Mouse (Mus musculus) left cerebral cortex, adult 8-10 months (tissue): ENCODE measurements around the gene Kif13a. TPM values are rescaled to one million over a fixed set of nuclear protein-coding genes. Genes with fewer than 3 reads are reported as not detected.
A peak's percentile ranks its signal among the peaks of the same experiment; 100 is the strongest.

ENCODE experiments used
- DNase-seq, 2 experiments: peaks; one replicate each; pipeline ENCODE4 v3.0.0; 2022; ENCODE audit warnings: low spot score in 2 of 2
- total RNA-seq, 4 experiments: library from RNA; stranded (reverse); gene quantifications; 2 replicates each; pipeline ENCODE4 v1.2.4; 2022

The Kif13a gene
- 10 to 100 TPM; 25.6 to 27.6 (median 26.7) TPM for total RNA-seq

DNA sequence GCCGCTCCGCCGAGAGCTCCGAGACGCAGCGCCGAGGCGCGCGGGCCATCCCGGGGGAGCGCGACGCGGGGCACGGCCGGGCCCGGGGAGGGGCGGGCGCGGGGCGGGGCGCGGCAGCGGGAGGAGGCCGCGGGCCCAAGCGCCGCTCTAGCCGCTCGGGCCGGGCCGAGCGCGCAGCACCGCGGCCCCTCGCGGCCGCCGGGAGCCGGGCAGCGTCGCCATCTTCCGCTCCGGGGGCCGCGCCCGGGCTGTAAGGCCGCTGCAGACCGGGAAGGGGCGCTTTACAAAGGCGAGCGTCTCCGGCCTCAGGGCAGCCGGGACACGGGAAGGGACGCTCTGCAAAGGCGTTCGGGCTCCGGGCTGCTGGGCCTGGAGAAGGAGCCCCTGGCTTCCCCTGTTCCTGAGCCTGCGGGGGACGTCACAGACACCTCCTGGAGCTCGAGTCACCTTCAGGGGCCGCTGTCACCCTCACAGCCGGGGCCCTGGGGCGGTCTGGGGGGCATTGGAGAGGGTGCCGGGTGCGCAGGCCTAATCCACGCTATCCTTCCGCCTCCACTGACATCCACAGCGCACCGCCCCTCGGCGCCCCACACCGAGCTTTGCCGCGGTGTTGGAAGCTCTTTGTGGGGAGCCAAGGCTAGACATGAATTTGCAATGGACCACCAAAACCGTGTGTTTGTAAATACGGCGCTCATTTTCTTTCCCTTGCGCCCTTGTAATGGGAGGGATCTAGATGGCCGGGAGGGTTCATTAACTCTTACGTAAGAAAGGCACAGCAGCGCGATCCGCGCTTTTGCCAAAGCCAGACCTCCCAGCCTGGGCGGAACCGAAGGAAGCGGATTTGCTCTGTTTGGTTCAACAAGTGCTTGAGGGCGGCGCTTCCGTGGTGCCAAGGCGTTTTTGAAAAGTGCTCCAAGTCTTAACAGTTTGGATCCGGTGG, at the start of gene Kif13a:
Kif13a (minus strand) TSS at position 149 of the 940 bp plus-strand sequence.
- DNase-seq, result peak; percentile 82 to 92

DNA sequence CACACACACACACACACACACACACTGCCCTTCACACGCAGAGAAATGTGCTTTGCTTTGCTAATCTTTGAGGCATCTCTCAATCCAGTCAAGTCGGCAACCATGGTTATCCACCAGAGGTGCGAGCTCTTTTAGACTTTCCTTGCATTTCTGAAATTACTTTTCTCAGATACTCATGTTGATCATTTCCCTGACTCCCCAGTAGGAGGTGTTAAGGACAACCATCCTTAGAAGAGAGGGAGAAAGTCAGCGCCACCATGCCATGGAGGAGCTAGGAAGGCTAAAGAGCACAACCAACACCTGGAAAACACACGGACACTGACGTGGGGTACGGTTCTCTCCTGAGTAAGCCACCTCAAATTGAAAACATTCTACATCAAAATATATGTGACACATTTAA, 46.9 kb upstream of the Kif13a start:
- DNase-seq, result no peak

DNA sequence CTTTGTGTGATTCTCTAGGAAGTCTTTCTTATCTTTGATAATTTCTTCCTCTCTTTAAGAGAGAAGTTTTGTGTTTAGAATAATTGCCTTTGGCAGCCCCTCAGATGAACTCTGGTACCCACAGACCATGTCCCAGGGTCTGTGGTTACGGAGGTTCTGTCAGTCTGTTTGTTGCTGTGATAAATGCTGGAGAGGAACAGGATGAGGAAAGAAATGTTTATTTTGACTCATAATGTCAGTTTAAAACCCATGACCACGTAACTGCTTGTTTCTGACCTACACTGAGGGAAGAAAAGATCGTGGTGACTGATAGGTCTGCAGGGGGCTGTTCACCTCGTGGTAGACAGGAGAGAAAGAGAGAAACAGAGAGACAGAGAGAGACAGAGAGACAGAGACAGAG, 46.3 kb upstream of the Kif13a start:
- DNase-seq, result no peak

DNA sequence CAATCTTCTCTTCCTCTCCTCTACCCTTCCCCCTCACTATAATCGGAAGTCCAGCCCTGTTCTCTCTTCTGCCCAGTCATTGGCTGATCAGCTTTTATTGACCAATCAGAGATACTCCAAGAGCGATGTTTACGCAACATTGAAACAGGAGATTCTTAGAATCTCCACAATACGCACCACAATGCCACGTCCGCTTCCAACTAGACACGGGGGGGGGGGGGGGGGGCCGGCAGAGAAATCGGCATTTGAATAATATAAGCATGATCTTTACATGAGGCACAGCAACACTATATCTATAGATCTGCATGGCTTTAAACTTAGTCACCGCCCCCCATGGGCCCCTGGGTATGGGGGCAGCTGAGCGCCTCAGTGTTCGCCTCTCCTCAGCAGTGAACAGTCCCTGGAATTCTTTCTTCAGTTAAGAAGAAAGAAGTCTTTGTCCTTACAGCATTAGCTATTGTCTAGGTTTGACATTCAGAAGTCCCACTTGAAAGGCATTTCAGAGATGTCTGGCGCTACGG, 45.4 kb upstream of the Kif13a start:
- DNase-seq, result no peak

DNA sequence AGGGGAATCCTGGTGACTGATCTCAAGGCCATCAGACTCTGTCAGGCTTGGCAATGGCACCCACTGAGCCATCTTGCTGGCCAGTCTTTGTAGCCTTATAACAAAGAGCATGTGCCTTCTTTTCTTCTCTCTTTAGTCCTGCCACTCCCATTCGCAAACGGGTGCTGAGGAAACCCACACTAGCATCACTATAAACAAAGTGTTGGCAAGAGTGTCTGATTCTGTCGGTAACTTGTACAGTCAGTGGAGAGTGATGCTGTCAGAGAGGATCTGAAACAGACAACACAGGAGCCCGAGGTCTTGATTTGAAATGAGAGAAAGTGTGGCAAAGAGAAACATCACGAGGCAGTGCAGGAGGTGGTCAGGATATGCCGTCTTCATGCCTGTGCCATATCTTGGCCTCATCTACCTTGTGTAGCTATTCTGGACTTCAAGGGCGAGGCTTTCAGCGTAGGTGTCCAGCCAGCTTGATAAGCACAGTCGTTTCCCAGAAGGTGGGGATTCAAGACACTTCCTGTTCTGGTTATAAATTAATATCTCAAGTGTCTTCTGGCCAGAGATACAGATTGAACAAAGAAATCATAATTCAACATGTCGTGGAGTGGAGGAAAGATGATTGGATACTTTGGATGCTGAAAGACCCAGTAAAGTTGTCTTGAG, 40.7 kb upstream of the Kif13a start:
- no peak for DNase-seq

DNA sequence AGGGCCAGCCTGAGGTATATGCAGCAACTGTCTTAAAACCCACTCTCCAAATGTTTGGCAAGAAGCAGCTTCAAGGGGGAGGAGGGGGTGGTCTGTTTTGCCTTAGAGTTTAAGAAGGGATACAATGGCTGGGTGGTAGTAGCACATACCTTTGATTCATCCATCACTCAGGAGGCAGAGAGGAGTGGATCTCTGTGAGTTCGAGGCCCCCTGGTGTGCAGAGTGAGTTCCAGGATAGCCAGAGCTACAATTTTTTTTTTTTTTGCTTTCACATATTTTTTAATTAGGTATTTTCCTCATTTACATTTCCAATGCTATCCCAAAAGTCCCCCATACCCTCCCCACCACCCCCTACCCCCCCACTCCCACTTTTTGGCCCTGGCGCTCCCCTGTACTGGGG, 39.0 kb upstream of the Kif13a start:
- no peak for DNase-seq

DNA sequence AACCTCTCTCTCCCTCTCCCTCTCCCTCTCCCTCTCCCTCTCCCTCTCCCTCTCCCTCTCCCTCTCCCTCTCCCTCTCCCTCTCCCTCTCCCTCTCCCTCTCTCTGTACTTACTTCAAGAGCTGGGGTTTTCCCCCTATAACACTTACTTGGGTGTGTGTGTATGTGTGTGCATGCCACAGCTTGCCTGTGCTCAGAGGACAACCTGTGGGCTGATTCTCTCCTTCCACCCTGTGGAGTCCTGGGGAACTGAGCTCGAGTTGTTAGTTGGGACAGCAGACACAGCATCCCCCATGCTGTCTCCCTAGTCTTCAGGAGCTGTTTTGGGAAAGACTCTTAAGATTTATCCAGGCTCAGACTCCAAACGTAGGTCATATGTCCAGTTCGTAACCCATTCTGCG, 37.6 kb upstream of the Kif13a start:
- DNase-seq, result no peak

DNA sequence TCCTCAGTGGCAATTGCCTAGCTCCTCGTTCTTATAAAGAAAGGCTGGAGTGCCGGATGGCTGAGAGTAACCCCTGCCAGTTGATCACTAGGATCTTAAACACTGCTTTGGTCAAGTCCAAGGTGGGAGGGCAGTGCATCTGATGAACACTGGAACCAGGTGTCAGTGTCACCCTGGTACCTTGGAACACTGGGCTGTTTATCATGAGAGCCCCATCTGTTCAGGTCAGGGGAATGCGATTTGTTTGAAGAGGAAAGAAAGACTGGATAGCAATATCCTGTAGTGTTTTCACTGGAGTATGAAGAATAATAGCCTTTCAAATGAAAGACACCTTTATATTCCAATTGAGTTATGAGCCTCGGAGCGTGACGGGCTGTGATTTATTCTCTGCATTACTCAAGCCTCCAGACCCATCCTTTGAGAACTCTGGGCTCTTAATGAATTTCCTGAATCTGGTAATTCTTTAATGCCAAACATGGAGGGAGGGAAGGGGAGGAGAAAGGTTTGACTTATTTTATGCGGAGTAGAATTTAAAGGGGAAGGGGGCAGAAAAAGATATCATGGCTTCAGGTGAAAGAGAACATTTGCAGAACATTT, 31.3 kb upstream of the Kif13a start:
- DNase-seq, result no peak

DNA sequence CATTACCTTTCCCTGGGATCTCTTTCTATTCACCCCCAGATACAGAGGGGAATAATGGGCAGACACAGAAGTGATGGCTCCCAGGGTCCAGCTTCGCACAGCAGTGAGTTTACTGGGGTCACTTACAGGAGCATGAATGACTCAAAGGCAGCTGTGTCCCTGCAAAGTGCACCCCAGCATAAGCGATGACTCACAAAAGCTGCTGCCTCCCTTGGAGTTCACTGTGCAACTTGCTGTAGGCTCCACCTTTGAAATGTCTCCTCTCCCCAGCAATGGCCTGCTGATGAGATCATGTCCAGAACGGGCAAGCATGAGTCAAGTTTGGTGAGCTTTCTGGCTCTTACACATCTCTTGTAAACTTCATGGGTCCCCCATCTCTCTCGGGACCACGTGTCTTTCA, 29.5 kb upstream of the Kif13a start:
- no peak for DNase-seq

DNA sequence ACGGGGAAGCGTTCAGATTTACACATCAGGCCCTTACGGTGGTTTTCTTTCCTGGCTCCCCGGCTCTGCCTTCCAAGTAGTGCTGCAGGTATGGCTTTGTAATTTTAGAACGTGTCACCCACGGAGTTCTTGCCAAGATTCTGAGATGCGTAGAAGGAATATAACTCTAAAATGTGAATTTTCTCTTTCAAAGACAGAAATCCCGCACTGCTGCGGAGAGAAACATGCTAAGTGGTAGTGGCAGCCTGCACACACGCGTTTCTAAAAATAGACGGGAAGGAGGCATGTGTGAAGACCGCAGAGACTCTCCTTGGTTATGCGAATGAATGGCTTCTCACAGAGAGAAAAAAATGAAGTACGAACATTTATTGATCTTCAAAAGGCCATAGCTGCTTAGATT, 21.5 kb upstream of the Kif13a start:
- no peak for DNase-seq

DNA sequence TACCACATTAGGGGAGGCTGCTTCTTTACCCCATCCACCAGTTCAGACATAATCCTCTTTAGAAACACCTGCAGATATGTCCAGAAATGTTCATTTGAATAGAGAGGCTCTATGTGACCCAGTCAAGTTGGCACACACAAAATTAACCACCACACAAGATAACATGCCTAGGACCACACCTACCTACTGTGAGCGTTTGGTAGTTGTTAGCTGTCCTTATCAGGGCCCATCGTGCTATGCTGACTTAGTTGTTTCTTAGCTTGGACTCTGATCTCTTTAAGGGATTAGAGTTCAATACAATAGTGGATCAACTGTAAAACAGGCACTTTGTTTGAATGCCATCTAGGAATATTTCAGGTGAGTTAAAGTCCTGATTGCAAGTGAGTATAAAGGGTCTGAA, 20.1 kb upstream of the Kif13a start:
- DNase-seq, result no peak

DNA sequence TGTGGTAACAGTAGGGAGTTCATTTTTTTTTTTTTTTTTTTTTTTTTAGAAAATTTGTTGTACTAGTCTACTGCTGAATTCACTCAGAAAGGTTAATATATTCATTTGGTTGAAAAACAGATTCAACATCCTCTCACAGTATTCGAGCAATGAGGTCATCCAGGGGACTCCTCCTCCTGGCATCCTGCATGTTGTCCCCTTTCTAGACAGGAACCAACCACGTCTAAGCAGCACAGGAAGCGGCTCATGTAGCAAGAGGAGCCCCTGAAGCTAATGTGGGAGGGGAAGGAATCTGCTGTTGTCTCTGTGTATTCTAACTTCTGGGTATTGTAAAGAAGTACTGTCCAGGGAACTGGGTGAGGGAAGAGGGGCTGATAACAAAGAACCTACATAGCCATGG, 18.4 kb upstream of the Kif13a start:
- DNase-seq, result no peak

DNA sequence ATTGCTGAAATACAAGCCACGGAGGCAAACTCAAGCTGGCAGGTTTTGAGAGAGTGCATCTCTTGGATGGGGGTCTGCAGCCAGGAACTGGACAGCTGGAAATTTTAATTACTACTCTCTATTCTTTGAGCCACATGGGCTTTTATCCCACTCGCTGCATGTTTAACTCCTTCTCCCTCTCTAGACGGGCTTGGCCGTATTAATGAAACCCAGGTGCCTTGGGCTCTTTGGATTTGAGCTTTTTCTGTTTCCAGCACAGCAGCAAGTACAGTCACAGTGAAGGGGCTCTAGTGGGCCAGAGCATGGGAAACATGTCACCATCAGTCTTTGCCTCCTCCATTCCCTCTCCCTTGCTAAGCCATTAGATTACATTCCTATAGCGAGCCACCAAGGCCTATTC, 16.4 kb upstream of the Kif13a start:
- no peak for DNase-seq

DNA sequence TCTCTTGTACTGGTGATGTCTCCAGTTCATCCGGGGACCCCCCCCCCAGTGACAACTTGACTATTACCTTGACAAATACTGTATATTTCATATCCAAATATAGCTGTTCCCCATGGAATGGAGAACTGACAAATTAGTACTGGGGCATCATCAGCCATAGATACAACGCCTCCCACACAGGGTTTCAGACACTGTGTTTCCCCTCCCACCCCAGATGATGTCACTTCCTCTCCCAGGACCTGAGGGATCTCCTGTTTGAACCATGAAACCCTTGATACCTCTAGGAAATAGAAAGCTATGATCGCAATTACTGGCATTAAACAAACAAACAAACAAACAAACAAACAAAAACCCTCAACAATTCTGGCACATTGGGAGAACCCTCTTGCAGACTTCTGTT, 15.6 kb upstream of the Kif13a start:
- no peak for DNase-seq

DNA sequence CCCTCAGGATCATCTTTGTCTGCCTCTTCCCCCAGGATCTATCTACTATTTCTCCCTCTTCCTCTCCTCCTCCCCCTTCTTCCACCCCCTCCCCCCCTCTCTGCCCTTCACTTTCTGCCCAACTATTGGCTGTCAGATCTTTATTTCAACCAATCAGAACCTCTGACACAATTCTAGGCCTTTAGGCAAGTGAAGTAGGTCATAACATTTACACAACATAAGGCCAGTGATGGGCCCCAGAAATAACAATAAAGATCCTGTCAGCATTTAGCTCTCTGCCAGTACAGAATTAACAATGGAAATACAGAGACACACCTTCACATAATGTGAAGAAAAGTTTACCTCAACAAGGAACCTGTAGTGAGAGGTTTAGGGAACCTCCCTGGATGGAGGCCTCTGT, 13.6 kb upstream of the Kif13a start:
- DNase-seq, result no peak

DNA sequence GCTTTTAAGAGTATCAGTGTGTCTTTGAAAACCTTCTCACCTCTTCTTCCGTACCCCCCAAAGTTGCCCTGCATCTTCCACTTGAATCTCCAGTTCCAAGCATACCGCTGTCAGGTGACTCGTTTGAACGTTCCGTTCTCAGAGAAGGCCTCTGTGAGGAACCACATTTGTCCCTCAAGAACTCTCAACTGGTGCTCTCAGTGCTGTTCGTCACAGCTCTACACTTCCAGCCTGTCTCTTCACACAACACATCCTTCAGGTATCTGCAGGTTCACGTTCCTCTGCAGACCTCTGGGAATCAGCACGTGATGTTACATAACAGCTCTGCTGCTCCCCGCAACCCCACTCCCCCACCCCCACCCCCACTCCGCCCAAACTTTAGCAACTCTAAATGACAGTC, 4.4 kb upstream of the Kif13a start:
- no peak for DNase-seq

DNA sequence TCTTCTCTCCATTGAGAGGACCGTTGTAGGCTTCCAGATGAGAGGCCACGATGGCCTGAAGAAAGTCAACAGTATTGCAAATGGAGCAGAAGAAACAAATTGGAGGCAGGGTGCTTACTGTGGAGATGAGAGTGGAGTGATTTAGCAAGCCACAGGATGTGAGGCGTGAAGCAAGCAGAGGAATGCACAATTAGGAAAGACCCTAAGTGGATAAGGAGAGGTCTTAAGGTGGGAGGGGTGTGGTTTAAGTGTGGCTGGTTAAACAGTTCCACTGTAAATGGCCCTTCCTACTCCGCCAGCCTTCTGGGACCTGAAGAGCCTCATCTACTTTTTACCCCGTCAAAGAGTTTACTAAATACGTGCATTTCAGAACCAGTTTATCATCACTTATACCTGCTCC, 3.2 kb upstream of the Kif13a start:
- no peak for DNase-seq

DNA sequence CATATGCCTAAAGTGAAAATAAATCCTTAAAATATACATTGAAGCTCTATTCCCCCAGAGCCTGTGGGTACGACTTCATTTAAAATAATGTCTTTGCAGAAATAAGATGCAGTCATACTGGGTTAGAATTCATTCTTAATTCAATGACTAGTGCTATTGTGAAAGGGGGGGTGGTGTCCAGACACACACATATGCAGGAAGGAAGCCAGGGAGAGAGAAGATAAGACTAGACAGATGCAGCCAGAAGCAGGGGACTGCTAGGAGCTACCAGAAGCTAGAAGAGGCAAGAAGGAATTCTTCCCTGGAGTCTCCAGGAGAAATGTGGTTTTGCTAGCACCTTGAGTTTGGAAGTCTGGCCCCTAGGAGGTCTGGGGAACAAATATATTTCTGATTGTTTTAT, 2.4 kb upstream of the Kif13a start:
- DNase-seq, result no peak

DNA sequence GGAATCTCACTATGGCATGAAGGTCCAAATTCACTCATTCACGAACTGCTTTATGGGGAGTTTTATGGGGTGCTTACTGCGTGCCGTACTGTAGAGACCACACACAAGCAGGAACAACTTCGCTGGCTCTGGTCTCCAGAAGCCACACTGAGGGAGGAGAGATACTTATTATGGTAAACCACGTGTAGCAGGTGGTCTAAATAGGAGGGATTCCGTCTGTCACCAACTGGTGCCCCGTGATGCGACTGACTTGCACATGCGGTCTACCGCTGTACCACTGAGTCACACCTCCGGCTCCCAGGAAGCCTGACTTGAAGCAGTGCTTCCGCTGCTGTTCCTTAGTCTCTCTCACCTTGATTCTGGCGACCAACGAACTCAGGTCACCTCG, 986 bp upstream of the Kif13a start:
- DNase-seq, result no peak

DNA sequence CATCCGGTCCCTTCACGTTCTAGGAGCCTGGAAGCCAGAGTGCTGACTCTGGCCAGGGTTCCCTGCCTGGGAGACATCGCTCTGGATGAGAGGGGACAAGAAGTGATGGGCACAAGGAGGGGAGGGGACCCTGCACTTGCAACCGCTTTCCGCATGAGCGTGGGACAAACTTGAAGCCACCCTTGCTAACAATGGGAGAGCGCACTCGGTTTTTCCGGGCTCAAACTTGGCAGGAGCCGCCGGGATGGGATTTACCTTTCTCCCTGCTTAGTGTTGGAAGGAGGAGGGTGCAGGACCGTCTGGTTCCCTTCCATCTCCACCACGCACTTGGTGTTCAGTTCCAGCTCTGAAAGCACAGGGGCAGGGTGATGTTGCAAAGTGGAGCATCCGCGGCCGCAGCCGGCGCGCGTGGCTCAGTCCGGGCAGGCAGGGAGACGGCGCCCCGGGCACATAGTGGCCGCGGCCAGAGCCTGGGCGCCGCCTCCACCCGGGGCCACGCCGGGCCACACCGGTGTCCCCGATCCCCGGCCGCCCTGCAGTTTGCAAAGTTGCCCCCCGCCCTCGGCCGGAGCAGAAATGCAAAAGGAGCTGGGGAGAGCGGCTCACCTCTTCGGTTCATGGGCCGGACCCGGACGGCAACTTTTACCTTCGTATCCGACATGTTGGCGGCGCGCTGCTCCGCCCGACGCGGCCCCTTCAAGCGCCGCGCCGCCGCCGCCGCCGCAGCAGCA, 541 bp downstream of the Kif13a start:
- peak; percentile 23 to 40 for DNase-seq

DNA sequence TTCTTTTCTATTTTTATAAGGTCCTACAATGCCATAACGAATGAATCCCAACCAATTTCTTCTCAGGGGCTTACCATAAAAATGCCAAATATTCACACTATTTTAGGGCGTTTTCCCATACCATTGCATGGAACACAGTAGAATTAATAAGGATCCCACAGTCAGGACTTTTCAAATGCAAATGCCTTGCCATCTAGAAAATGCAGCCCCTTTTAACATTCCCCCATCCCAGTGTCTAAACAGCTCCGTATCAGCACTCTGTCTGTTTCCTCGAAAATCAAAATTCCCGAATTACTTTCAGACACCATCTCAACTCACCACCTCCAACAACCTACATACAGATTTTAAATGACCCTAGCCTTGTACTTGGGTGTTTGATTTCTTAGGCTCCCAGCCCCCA, 1.3 kb downstream of the Kif13a start:
- DNase-seq, result no peak

DNA sequence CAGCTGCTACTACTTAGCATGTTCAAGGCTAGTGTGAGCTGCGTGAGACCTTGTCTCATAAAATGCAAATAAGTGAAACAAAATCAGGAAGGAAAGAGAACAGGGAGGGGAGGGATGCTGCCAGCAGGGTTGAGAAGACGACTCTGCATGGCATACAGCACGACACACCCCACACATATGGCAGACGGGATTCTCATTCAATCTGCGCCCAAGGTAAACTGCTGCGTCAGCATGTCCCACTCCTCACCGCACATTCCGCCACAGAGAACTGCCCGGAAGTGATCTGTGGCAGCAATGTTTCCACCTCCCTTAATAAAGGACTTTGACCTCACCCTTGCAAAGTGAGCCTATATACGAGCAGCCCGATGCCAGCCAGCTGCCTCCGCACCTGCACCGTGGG, 4.0 kb downstream of the Kif13a start:
- DNase-seq, result no peak
